In the genomic region with DNA sequence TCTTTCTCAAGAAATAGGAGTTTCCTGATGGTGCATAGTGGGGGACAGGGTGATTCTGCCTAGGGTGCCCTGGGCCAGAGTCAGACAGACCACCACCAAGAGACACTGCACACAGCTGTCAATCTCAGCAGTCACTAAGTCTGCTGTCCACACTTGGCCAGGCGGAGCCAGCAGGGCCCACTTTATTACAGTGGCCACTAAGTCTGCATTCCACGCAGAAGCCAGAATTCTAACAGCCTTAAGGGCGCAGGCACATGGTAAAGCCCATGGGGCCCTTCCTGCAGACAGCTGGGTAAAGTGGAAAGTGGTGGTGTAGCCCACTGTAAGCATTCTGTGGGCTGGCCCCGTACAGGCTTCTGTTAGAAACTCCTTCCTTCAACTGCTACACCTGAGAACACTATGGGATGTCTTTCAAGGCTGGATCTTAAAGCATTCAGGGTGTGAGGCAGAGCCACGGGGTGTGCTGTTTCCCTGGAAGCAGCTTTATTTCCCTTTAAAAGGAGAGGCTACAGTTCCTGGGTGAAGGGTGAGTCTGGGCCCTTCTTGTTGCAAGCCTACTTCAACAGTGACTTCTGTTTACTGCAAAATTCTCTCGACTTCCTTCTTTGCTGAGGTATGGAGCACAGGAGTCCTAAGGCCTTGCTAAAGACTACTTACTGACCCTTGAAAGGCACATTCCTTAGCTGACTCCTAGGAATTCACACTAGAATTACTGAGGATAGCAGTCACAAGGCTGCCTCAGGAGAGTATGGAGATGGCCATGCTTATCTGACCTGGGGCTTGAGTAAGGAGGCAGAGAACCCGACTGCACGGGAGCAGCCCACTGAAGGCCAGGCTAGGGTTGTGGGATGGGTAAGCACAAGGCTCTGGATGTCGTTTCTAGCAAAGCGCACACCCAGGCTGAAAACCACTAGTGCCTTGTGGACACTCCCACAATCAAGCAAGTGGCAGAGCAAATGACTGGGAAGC, we compare ENCODE assay signal across 11 mouse cellular contexts. TPM values are rescaled to one million over a fixed set of nuclear protein-coding genes. Genes with fewer than 3 reads are reported as not detected.
A peak's percentile ranks its signal among the peaks of the same experiment; 100 is the strongest.
DNase-seq lines count a peak whose midpoint lies in the region; ATAC-seq and TF ChIP-seq lines count a peak whose summit lies in the region.
"Had no signal": no experiment of that assay in that cellular context is flagged by ENCODE, and none has a peak within 500 bp of the region (broad histone marks: within the 10 kb centered on the region; RNA-seq: fewer than 3 reads in every experiment).

No protein-coding gene starts in this region.

- ATAC-seq in kidney, embryonic 14.5 days (ENCODE audit: low FRiP score, low TSS enrichment), result no peak
- no peak for ATAC-seq in hindbrain, postnatal 0 days
- ATAC-seq in inflammation-experienced regulatory T-cells, adult 6 months, result no peak

- peaks cover 42% of the 10 kb centered on the region for H3K4me1 ChIP-seq in kidney, embryonic 14.5 days (ENCODE audit: control insufficient read depth, insufficient read depth, low read length)
- H3K4me1 ChIP-seq in bone marrow macrophage, adult 2 months (ENCODE audit: control insufficient read depth, insufficient read depth, low read length), result peaks cover 84% of the 10 kb centered on the region
- peaks cover 34% of the 10 kb centered on the region for H3K4me1 ChIP-seq in hindbrain, postnatal 0 days (ENCODE audit: insufficient read depth, low read length)
- peaks cover 100% of the 10 kb centered on the region for H3K4me1 ChIP-seq in megakaryocyte, embryonic 14.5 days

- no peak for TF ChIP-seq CTCF in bone marrow macrophage, adult 2 months (IDR thresholded peaks at IDR 0.05; ENCODE audit: low read depth, low read length)
- TF ChIP-seq CTCF in hindbrain, postnatal 0 days (IDR thresholded peaks at IDR 0.05; ENCODE audit: low read depth), result no peak

- TF ChIP-seq POLR2A in bone marrow macrophage, adult 2 months (IDR thresholded peaks at IDR 0.05; ENCODE audit: borderline replicate concordance, low read depth, low read length), result no peak

- no peak overlapping the region for H3K4me2 ChIP-seq in kidney, embryonic 14.5 days (replicated peaks; ENCODE audit: low read depth, low read length)
- H3K4me2 ChIP-seq in hindbrain, postnatal 0 days (ENCODE audit: low read depth, low read length), result no peak overlapping the region

- no peaks in the 10 kb centered on the region for H3K9me3 ChIP-seq in kidney, embryonic 14.5 days (ENCODE audit: control insufficient read depth, low read length)
- H3K9me3 ChIP-seq in hindbrain, postnatal 0 days (ENCODE audit: low read length), result no peaks in the 10 kb centered on the region
- H3K9me3 ChIP-seq in megakaryocyte, embryonic 14.5 days, result no peaks in the 10 kb centered on the region

- no peak overlapping the region for H3K9ac ChIP-seq in kidney, embryonic 14.5 days (ENCODE audit: low read depth, low read length)
- no peak overlapping the region for H3K9ac ChIP-seq in hindbrain, postnatal 0 days (replicated peaks; ENCODE audit: low read length)

- H3K4me3 ChIP-seq in kidney, embryonic 14.5 days (ENCODE audit: low read length), result no peak overlapping the region
- no peak overlapping the region for H3K4me3 ChIP-seq in bone marrow macrophage, adult 2 months (ENCODE audit: insufficient read depth, low read length)
- no peak overlapping the region for H3K4me3 ChIP-seq in hindbrain, postnatal 0 days (ENCODE audit: low read length)
- H3K4me3 ChIP-seq in megakaryocyte, embryonic 14.5 days (replicated peaks), result peak overlapping the region; percentile 18

- 47% methylated on average over 10 of the region's 10 CpGs for WGBS in kidney, embryonic 14.5 days
- WGBS in hindbrain, postnatal 0 days, result 44% methylated on average over 10 of the region's 10 CpGs

- H3K27ac ChIP-seq in kidney, embryonic 14.5 days (ENCODE audit: low read depth, low read length), result no peak overlapping the region
- H3K27ac ChIP-seq in bone marrow macrophage, adult 2 months (ENCODE audit: insufficient read depth, low read depth, low read length), result peak overlapping the region; percentile 96
- H3K27ac ChIP-seq in hindbrain, postnatal 0 days, result peak overlapping the region; percentile 11; the same call in 1 of the 2 replicates

- H3K36me3 ChIP-seq in kidney, embryonic 14.5 days (ENCODE audit: control insufficient read depth, insufficient read depth, low read length), result no peaks in the 10 kb centered on the region
- no peaks in the 10 kb centered on the region for H3K36me3 ChIP-seq in hindbrain, postnatal 0 days (ENCODE audit: insufficient read depth, low read length)
- H3K36me3 ChIP-seq in megakaryocyte, embryonic 14.5 days (replicated peaks; ENCODE audit: low read length), result peaks cover 67% of the 10 kb centered on the region

- H3K27me3 ChIP-seq in kidney, embryonic 14.5 days (ENCODE audit: control insufficient read depth, insufficient read depth, low read length), result no peaks in the 10 kb centered on the region
- H3K27me3 ChIP-seq in hindbrain, postnatal 0 days (ENCODE audit: insufficient read depth, low read length), result no peaks in the 10 kb centered on the region
- H3K27me3 ChIP-seq in megakaryocyte, embryonic 14.5 days (replicated peaks), result no peaks in the 10 kb centered on the region

- peak; percentile 72 for DNase-seq in kidney, adult 9 months
- DNase-seq in hindbrain, postnatal 0 days (ENCODE audit: low spot score), result no peak
- no peak for DNase-seq in c-Kit-positive CD71-positive TER-119-positive erythroid progenitor cells, embryonic 14.5 days (ENCODE audit: low spot score)
- no peak for DNase-seq in thymus, postnatal 10 days (ENCODE audit: low spot score in 2 of 2)
- DNase-seq: cerebellum, postnatal 36 days had no signal

RNA-seq across cellular contexts. Expression of a gene that starts 2.6 kb away (rescaled TPM):
- 0.35 TPM in 1 of 2 replicates, not detected in the other for polyA plus RNA-seq in kidney, embryonic 14.5 days (2014; fragmentation: Nextera tagmentation; extraction: Ambion mirVana)
- not detected in 2 replicates for polyA plus RNA-seq in bone marrow macrophage, adult 2 months (2012; ENCODE audit: insufficient read depth, insufficient read length, missing spikeins)
- not detected in 2 replicates for total RNA-seq in hindbrain, postnatal 0 days (2014; rRNA removed)
- not detected in 2 replicates for polyA plus RNA-seq in hindbrain, postnatal 0 days (2015; fragmentation: Nextera tagmentation; extraction: Ambion mirVana)
- polyA plus RNA-seq in megakaryocyte, embryonic 14.5 days (2012; ENCODE audit: insufficient read depth, low replicate concordance), result not detected in 2 replicates
- polyA plus RNA-seq in inflammation-experienced regulatory T-cells, adult 6 months (2017; shearing (Covaris generic)), result under 1 TPM in 1 of 3 experiments, not detected in 2; 0.62 TPM
- total RNA-seq: megakaryocyte-erythroid progenitor cell, adult 5-6 weeks had no signal
- polyA plus RNA-seq: heart, embryonic 14.5 days had no signal

RNA-seq across cellular contexts. Expression of a gene that starts 24.7 kb away (rescaled TPM):
- polyA plus RNA-seq in kidney, embryonic 14.5 days (2014; fragmentation: Nextera tagmentation; extraction: Ambion mirVana), result 23.0 and 23.2 TPM in 2 replicates
- 73.0 and 75.3 TPM in 2 replicates for polyA plus RNA-seq in bone marrow macrophage, adult 2 months (2012; ENCODE audit: insufficient read depth, insufficient read length, missing spikeins)
- 30.7 and 34.0 TPM in 2 replicates for total RNA-seq in hindbrain, postnatal 0 days (2014; rRNA removed)
- 26.9 and 28.0 TPM in 2 replicates for polyA plus RNA-seq in hindbrain, postnatal 0 days (2015; fragmentation: Nextera tagmentation; extraction: Ambion mirVana)
- polyA plus RNA-seq in megakaryocyte, embryonic 14.5 days (2012; ENCODE audit: insufficient read depth, low replicate concordance), result 117 and 140 TPM in 2 replicates
- polyA plus RNA-seq in inflammation-experienced regulatory T-cells, adult 6 months (2017; shearing (Covaris generic)), result 100 to 1,000 TPM; 125 to 194 (median 163) TPM
